Mouse (Mus musculus): ENCODE measurements around the gene Zfp687.

DNA sequence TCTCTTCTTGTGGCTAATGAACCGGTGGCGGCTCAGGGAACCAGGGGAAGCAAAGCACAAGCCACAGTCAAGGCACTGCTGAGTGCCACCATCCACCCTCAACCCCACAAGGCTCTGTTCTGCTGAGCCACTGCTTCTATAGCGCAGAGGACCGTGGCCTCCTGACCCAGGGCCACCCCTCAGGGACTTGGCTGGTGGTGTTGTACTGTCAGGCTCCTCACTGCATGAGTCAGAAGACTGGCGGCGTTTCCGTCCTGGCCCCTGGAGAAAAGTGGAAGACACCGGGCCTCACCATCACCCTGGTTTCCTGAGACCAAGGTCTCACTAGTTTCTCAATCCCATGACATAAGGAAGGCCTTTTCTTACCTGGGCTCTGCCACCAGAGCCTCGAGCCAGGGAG lies 7.5 kb downstream of the Zfp687 start:
- TF ChIP-seq CTCF (IDR thresholded peaks at IDR 0.05; ENCODE audit: low read depth, low read length) (no peak), POLR2A (IDR thresholded peaks at IDR 0.05; ENCODE audit: extremely low read depth, insufficient read depth, low read length) (no peak)
